Mouse (Mus musculus) stomach, postnatal 0 days (tissue): ENCODE data around the gene Mad1l1.

Experiments
- CTCF ChIP-seq: IDR thresholded peaks from 2 replicates; pipeline ENCODE4 v1.5.1; 2016; ENCODE audit warnings: antibody characterized with exemption, low read depth, mild to moderate bottlenecking, moderate library complexity
- EP300 ChIP-seq: optimal IDR thresholded peaks from 2 replicates; pipeline ENCODE3; 2016; ENCODE audit warnings: antibody characterized with exemption

DNA sequence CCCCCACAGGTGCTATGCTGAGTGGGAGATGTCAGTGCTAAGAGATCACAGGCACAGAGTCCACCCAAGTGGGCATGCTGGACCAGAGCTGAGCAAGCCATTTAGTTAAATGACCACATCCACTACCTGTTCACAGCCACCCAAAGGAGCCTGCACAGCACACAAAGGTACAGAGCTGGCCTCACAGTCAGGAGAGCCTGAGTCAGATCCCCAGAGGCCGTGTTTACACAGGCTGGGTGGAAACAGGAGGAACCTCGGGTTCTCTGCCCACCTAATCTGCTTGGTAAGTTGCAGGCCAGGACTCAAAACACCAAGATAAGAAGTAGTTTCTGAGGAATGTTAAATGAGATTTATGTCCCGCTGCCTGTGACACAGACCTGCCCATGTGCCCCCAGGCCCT is 211.3 kb downstream of the Mad1l1 start:
- no peak for TF ChIP-seq CTCF
- no peak for TF ChIP-seq EP300
